Mouse (Mus musculus): Measurements from ENCODE around the gene Entpd2.

Gene Entpd2

GRCm38 (mm10) chr2:25395721-25396596 is at the start of gene Entpd2:
TSS of gene Entpd2 (plus strand) at chr2:25395874.
- DNase-seq (ENCODE audit: low spot score in 2 of 2) = peak; percentile 55 to 69

- DNase-seq (ENCODE audit: low spot score in 2 of 2) = no peak
Observed at GRCm38 (mm10) chr2:25348162-25348561, 47.5 kb upstream of the Entpd2 start.

GRCm38 (mm10) chr2:25349499-25349898 is 46.2 kb upstream of the Entpd2 start:
- no peak for DNase-seq (ENCODE audit: low spot score in 2 of 2)

- no peak for DNase-seq (ENCODE audit: low spot score in 2 of 2)
Observed at GRCm38 (mm10) chr2:25350701-25351100, 45.0 kb upstream of the Entpd2 start.

GRCm38 (mm10) chr2:25354211-25354610 is 41.5 kb upstream of the Entpd2 start:
- DNase-seq (ENCODE audit: low spot score in 2 of 2) = no peak

GRCm38 (mm10) chr2:25355419-25356066 is 40.1 kb upstream of the Entpd2 start:
- no peak for DNase-seq (ENCODE audit: low spot score in 2 of 2)

GRCm38 (mm10) chr2:25356208-25357079 is 39.2 kb upstream of the Entpd2 start, which contains the start of gene Dpp7:
TSS of gene Dpp7 (minus strand) at chr2:25356359.
- peak; percentile 56 to 69 for DNase-seq (ENCODE audit: low spot score in 2 of 2)

- no peak for DNase-seq (ENCODE audit: low spot score in 2 of 2)
Observed at GRCm38 (mm10) chr2:25359848-25360247, 35.8 kb upstream of the Entpd2 start.

GRCm38 (mm10) chr2:25363478-25364178 is 32.0 kb upstream of the Entpd2 start:
- DNase-seq (ENCODE audit: low spot score in 2 of 2) = peak in 1 of 2 experiments; percentile 56

- no peak for DNase-seq (ENCODE audit: low spot score in 2 of 2)
Observed at GRCm38 (mm10) chr2:25364313-25364712, 31.4 kb upstream of the Entpd2 start.

- DNase-seq (ENCODE audit: low spot score in 2 of 2) = no peak
Observed at GRCm38 (mm10) chr2:25364761-25365090, 30.9 kb upstream of the Entpd2 start.

GRCm38 (mm10) chr2:25365091-25365761 is 30.4 kb upstream of the Entpd2 start, which contains the start of gene Uap1l1:
TSS of gene Uap1l1 (minus strand) at chr2:25365682.
- peak; percentile 60 to 82 for DNase-seq (ENCODE audit: low spot score in 2 of 2)

- no peak for DNase-seq (ENCODE audit: low spot score in 2 of 2)
Observed at GRCm38 (mm10) chr2:25369996-25370395, 25.7 kb upstream of the Entpd2 start.

GRCm38 (mm10) chr2:25371764-25372643 is 23.7 kb upstream of the Entpd2 start, which contains the start of gene Sapcd2:
TSS of gene Sapcd2 (plus strand) at chr2:25372321.
- DNase-seq (ENCODE audit: low spot score in 2 of 2) = peak in 1 of 2 experiments; percentile 73

- DNase-seq (ENCODE audit: low spot score in 2 of 2) = no peak
Observed at GRCm38 (mm10) chr2:25372644-25373391, 22.9 kb upstream of the Entpd2 start.

- no peak for DNase-seq (ENCODE audit: low spot score in 2 of 2)
Observed at GRCm38 (mm10) chr2:25373431-25373830, 22.2 kb upstream of the Entpd2 start.

GRCm38 (mm10) chr2:25376589-25376988 is 19.1 kb upstream of the Entpd2 start:
- peak in 1 of 2 experiments; percentile 46 for DNase-seq (ENCODE audit: low spot score in 2 of 2)

GRCm38 (mm10) chr2:25384492-25384891 is 11.2 kb upstream of the Entpd2 start:
- DNase-seq (ENCODE audit: low spot score in 2 of 2) = no peak

GRCm38 (mm10) chr2:25391266-25391665 is 4.4 kb upstream of the Entpd2 start:
- DNase-seq (ENCODE audit: low spot score in 2 of 2) = no peak
